Mouse (Mus musculus) heart, postnatal 25 days (tissue): ENCODE data around the gene Zp1. TPM values are rescaled to one million over a fixed set of nuclear protein-coding genes. Genes with fewer than 3 reads are reported as not detected.
A peak's percentile ranks its signal among the peaks of the same experiment; 100 is the strongest.

Source experiments
- DNase-seq: peaks from one replicate; pipeline ENCODE4 v3.0.0; 2022; ENCODE audit warnings: low spot score
- intact Hi-C: fragments of 180-260 bp; cut with DNase I; formaldehyde crosslinking; loops from one replicate; pipeline ENCODE4 v1.15.1; 2025
- total RNA-seq, 2 experiments: library from RNA; stranded (reverse); gene quantifications; 2 replicates each; pipeline ENCODE4 v1.2.3; 2021

Zp1 gene
- total RNA-seq, 2 experiments from 2014 or later, result not detected

GRCm38 (mm10) chr19:10926666-10927065 is 6.2 kb upstream of the Zp1 start:
- intact Hi-C loops, result no loop called here
- DNase-seq, result no peak

GRCm38 (mm10) chr19:10926123-10926621 is 5.7 kb upstream of the Zp1 start:
- intact Hi-C loops, result no loop called here
- DNase-seq, result no peak

- intact Hi-C loops, result no loop called here
- DNase-seq, result no peak
These were observed 3.8 kb upstream of the Zp1 start for GRCm38 (mm10) chr19:10924220-10924619.

- no peak for DNase-seq
- intact Hi-C loops, result no loop called here
These were observed 626 bp upstream of the Zp1 start for GRCm38 (mm10) chr19:10921058-10921457.

DNA sequence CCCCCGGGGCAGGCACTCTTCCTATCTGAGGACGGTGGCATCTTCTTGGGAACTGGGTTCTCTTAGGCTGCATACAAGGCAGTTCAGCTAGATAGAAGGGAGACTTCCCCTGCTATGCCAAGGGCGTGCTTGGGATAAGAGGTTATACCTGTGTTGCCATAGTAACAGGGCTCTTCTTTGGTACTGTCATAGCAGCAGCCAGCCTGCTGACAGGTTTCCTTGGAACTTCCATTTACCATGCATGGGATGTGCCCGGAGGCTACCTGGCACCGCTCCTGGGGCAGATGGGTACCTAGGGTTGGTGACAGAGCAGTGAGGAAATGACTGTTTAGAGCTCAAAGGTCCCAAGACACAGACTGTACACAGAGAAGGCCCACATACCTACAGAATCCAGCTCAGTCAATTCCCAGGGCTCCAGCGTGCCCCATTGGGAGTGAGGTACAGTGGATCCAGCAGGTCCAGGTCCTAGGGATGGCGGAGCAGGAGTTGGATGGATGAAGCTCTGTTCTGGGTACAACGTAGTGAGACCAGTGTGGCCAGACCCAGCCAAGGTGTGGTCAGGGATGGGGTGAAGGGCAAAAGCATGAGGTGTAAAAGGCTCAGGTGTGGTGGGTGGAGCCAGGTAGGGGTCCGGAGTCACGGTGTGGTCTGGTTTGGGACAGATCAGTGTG is 2.0 kb downstream of the Zp1 start:
- DNase-seq, result no peak
- intact Hi-C loops, result no loop called here

- intact Hi-C loops, result no loop called here
- DNase-seq, result no peak
These were observed 3.9 kb downstream of the Zp1 start for GRCm38 (mm10) chr19:10916506-10916905.

- intact Hi-C loops, result no loop called here
- no peak for DNase-seq
These were observed 5.6 kb downstream of the Zp1 start for GRCm38 (mm10) chr19:10914870-10915269.

DNA sequence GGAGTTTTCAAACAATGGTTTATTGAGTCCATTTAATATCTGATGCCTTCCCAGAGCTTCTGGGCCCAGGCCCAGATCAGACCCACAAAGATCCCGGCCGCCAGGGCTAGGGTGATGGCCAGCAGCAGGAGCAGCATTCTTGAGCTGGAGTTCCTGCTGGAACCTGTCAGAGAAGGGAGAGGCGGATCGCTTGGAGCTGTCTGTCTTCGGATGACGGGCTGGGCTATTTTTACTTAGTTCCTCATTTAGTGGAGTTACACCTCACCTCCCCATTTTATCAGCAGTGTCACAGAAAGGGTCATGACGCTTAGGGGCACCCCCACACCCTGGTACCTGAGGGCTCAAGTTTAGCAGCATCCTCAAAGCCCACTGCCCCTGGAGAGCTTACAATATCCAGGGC is 6.1 kb downstream of the Zp1 start:
- DNase-seq, result no peak
- intact Hi-C loops, result no loop called here

DNA sequence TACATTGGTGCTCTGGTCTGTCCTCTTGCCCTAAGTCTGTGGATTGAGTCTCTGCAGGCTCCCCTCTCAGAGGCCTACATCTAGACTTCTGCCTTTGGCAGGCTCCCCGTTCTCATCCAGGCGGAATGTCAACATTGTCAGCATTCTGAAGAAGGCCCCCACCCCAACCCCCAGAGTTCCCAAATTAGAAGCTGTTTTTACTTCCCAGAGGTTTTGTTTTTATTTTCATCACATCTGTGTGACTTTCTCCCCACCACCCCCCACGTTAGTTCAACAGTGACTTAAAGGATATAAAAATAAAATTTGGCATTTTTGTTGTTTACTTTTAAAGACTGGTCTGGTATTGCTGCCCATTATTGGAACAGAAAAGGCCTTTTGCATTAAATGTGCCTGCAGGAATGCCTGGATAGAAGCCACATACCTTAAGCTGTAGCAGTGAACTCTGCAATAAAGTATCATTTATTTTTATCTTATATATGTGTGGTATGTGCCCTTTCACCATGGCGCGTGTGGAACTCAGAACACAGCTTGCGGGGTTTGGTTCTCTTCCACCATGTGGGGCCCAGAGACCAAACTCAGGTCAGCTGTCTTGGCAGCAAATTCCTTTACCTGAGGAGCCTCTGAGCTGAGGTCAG is 11.2 kb downstream of the Zp1 start:
- no peak for DNase-seq

GRCm38 (mm10) chr19:10907891-10908290 is 12.5 kb downstream of the Zp1 start:
- intact Hi-C loops, result loop anchor here (2.0 kb wide), 1 partner anchor 51 kb away; no protein-coding TSS in a partner anchor
- DNase-seq, result no peak

More for the DNA sequence above, 11.2 kb downstream of the Zp1 start:
- intact Hi-C loops, result loop anchor here (2.0 kb wide), 1 partner anchor 50 kb away; no protein-coding TSS in a partner anchor

GRCm38 (mm10) chr19:10905728-10906000 is 14.8 kb downstream of the Zp1 start:
- DNase-seq, result no peak

DNA sequence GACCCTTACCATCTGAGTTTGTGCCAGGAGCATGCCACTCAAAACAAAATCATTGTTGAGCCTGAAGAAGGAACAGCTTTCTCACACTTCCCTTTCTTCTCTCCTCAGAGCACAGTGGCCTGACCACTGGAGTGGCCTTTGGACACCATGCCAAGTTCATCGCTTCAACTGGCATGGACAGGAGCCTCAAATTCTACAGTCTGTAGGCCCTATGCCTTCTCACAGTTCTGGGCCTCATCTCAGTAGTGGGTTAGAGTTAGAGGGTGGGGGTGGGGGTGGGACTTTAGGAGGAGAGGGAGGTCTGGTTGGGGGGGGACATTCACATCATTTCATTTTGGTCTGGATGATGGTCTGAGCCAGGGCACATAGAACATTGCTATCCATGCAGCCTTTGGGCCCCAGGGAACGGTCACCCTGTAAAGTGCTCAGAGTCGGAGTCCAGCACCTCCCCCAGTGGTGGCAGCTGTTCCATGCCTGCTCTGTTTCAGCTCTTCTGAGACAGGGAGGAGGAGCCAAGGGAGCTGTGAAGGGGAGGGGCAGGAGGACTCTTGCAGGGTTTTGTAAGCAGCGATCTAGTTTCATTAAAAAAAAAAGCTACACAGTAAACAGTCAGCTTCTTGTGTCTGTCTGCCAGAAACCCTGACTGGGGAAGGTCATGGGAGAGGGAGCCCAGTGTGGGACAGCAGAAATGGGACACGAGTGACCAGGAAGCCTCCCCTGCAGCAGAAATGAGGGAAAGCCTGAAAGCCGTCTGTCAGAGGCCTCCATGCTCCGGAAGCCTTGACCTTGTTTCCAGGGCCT is 15.3 kb downstream of the Zp1 start:
- intact Hi-C loops, result no loop called here

More at GRCm38 (mm10) chr19:10905728-10906000, 14.8 kb downstream of the Zp1 start:
- intact Hi-C loops, result no loop called here

GRCm38 (mm10) chr19:10904512-10904911 is 15.9 kb downstream of the Zp1 start:
- no peak for DNase-seq
- intact Hi-C loops, result no loop called here

More for the DNA sequence above, 15.3 kb downstream of the Zp1 start:
- peak; percentile 71 for DNase-seq

DNA sequence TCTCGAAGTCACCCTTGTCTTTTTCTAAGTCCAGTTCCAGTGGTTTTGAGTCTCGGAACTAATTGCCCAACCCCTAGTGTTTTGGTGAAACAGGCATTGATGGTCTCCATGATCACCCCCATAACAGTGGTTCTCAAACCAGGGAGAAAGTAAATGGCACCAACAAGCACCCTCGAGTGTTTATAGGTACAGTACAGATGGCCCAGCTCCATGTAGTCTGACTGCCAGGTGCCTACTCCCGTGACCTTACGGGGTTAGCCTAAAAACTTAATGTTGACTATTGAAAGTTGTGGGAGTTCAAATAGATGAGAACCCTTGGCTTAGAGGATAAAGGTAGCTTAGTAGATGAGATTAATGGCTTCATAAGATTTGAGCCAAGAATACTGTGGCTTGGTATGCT is 19.4 kb downstream of the Zp1 start:
- DNase-seq, result no peak
- intact Hi-C loops, result no loop called here

DNA sequence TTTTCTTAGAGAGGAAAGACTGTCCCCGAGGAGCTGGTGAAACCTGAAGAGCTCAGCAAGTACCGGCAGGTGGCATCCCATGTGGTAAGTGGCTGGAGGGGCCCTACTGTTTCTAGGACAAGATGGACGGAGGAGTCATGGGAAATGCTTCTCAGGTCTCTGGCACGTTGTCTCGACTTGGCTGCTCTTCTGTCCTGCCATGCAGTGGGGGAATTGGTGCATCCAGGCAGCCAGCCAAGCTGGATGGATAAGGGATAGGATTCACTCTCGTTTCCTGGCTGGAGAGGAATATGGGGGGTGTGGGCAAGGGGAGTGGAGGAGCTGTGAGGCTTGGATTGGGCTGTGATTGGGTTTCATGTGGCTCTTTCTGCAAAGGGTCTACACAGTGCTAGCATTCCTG is 20.1 kb downstream of the Zp1 start:
- intact Hi-C loops, result no loop called here
- DNase-seq, result no peak

- DNase-seq, result no peak
- intact Hi-C loops, result no loop called here
These were observed 22.9 kb downstream of the Zp1 start for GRCm38 (mm10) chr19:10897491-10897890.

GRCm38 (mm10) chr19:10896849-10897248 is 23.6 kb downstream of the Zp1 start:
- no peak for DNase-seq

GRCm38 (mm10) chr19:10895708-10896107 is 24.7 kb downstream of the Zp1 start:
- intact Hi-C loops, result loop anchor here (1.0 to 2.0 kb wide), 2 partner anchors 15 to 54 kb away; partner anchors contain the start of gene Ccdc86
- no peak for DNase-seq

More at GRCm38 (mm10) chr19:10896849-10897248, 23.6 kb downstream of the Zp1 start:
- intact Hi-C loops, result loop anchor here (1.0 kb wide), 1 partner anchor 52 kb away; the partner anchor contains the start of gene Ccdc86

DNA sequence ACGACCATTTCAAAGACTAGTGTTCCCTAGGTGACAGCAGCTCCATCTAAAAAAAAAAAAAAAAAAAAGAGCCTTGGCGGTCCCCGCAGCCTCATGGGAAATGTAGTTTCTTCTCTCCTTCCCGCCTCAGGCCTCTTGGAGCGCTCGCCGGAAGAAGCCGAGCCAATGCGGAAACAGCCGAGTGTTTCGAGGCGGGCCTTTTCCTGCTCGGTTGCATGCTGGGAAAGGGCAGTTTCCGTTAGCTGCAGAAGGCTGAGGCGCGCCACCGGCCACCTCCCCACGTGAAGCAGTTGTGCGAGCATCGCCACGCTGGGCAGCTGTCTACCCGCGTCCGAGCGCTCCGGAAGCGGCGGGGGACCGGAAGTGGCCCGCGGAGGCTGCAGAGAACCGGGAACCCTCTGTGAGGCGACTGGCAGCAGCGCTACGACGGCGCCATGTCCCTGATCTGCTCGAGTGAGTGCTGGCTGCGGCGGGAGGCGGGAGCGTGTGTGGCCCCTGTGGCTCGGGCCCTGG is 25.4 kb downstream of the Zp1 start, which contains the start of gene Prpf19:
TSS of gene Prpf19 (plus strand) at position 216 of the 513 bp plus-strand sequence.
- peak; percentile 95 for DNase-seq
- intact Hi-C loops, result loop anchor here (2.0 kb wide), 1 partner anchor 14 kb away; no protein-coding TSS in a partner anchor

GRCm38 (mm10) chr19:10892201-10892600 is 28.2 kb downstream of the Zp1 start:
- intact Hi-C loops, result no loop called here
- no peak for DNase-seq
